Mouse (Mus musculus) duodenum, adult 2 months (tissue): ENCODE results near the gene Mtmr4. TPM values are rescaled to one million over a fixed set of nuclear protein-coding genes. Genes with fewer than 3 reads are reported as not detected.

Experiments used
- polyA plus RNA-seq: library from polyadenylated mRNA; depleted of rRNA; stranded (reverse); fragments of >200 nt; gene quantifications from 2 replicates; pipeline ENCODE4 v1.2.3, GENCODE M21; 2012; ENCODE audit warnings: low replicate concordance; rRNA removed

Gene Mtmr4
- 24.7 and 34.8 TPM in 2 replicates for polyA plus RNA-seq

GRCm38 (mm10) chr11:87591526-87592353, at the start of gene Mtmr4:
TSS of gene Mtmr4 (plus strand) at chr11:87592162.

GRCm38 (mm10) chr11:87566501-87566900, 25.5 kb upstream of the Mtmr4 start, which contains the start of gene Gm11492:
TSS of gene Gm11492 (plus strand) at chr11:87566653.

GRCm38 (mm10) chr11:87568255-87568953, 23.6 kb upstream of the Mtmr4 start, which contains the start of gene Sept4:
TSS of gene Sept4 (plus strand) at chr11:87568903.

GRCm38 (mm10) chr11:87616790-87617474, 25.0 kb downstream of the Mtmr4 start, which contains the start of gene Hsf5:
TSS of gene Hsf5 (plus strand) at chr11:87617164.

GRCm38 (mm10) chr11:87662407-87662806, 70.4 kb downstream of the Mtmr4 start, which contains the start of gene Rnf43:
TSS of gene Rnf43 (plus strand) at chr11:87662722.

Other genes starting within 250 kb of the Mtmr4 start
- 0.24 and 2.0 TPM in 2 replicates for gene Ppm1e, start 233.1 kb upstream of the Mtmr4 start, polyA plus RNA-seq
- 0.20 TPM in 1 of 2 replicates, not detected in the other for gene Rad51c, start 187.2 kb upstream of the Mtmr4 start, polyA plus RNA-seq
- not detected in 2 replicates for gene Tex14, start 187.1 kb upstream of the Mtmr4 start, polyA plus RNA-seq
- not detected in 2 replicates for gene Gm11492, start 25.5 kb upstream of the Mtmr4 start, polyA plus RNA-seq
- 12.4 and 12.5 TPM in 2 replicates for gene Sept4, start 23.3 kb upstream of the Mtmr4 start, polyA plus RNA-seq
- 0.11 and 0.15 TPM in 2 replicates for gene Hsf5, start 25.0 kb downstream of the Mtmr4 start, polyA plus RNA-seq
- gene Rnf43, start 70.6 kb downstream of the Mtmr4 start, polyA plus RNA-seq = 16.6 and 48.5 TPM in 2 replicates
- gene Supt4a, start 145.4 kb downstream of the Mtmr4 start, polyA plus RNA-seq = 15.9 and 24.2 TPM in 2 replicates
- gene Tspoap1, start 168.4 kb downstream of the Mtmr4 start, polyA plus RNA-seq = 0.78 and 0.87 TPM in 2 replicates
- 0.04 TPM in 2 replicates for gene Mpo, start 201.4 kb downstream of the Mtmr4 start, polyA plus RNA-seq
- gene Lpo, start 236.1 kb downstream of the Mtmr4 start, polyA plus RNA-seq = 0.06 and 1.3 TPM in 2 replicates